Mouse (Mus musculus) small intestine, adult 2 months (tissue): Measurements from ENCODE around the gene Fign. TPM values are rescaled to one million over a fixed set of nuclear protein-coding genes. Genes with fewer than 3 reads are reported as not detected.

Experiments
- H3K27ac ChIP-seq: fragments of 200-500 bp; 2 replicates; pipeline ENCODE4 v1.5.1; 2012; ENCODE audit warnings: low read depth, low read length, control low read depth, inconsistent platforms; ENCODE audit not compliant: insufficient read depth
- H3K27me3 ChIP-seq: fragments of 200-500 bp; 2 replicates; pipeline ENCODE4 v1.6.1; 2012; ENCODE audit warnings: mild to moderate bottlenecking, moderate library complexity, low read length, inconsistent platforms; ENCODE audit not compliant: control insufficient read depth, insufficient read depth
- H3K36me3 ChIP-seq: fragments of 200-500 bp; 2 replicates; pipeline ENCODE4 v1.6.1; 2012; ENCODE audit warnings: mild to moderate bottlenecking, low read length, control low read depth, inconsistent platforms; ENCODE audit not compliant: control insufficient read depth, insufficient read depth
- H3K4me1 ChIP-seq: fragments of 200-500 bp; 2 replicates; pipeline ENCODE4 v1.6.1; 2012; ENCODE audit warnings: low read length, inconsistent platforms, mixed read lengths; ENCODE audit not compliant: control insufficient read depth, insufficient read depth, insufficient read length
- H3K4me3 ChIP-seq: fragments of 200-500 bp; 2 replicates; pipeline ENCODE4 v1.5.1; 2012; ENCODE audit warnings: low read depth, mild to moderate bottlenecking, control low read depth, inconsistent platforms, low read length, moderate library complexity
- CTCF ChIP-seq: fragments of 200-500 bp; IDR thresholded peaks from 2 replicates; pipeline ENCODE4 v1.5.1; 2012; ENCODE audit warnings: low read depth, mild to moderate bottlenecking, control low read depth, inconsistent platforms, low read length, moderate library complexity, mixed read lengths; ENCODE audit not compliant: insufficient replicate concordance, insufficient read length; ENCODE audit errors: extremely low read depth
- POLR2A ChIP-seq: fragments of 200-500 bp; IDR thresholded peaks from 2 replicates; pipeline ENCODE4 v1.6.1; 2012; ENCODE audit warnings: low read depth, mild to moderate bottlenecking, control low read depth, inconsistent platforms, low read length, moderate library complexity
- WGBS: fragments of 180-500 bp; shearing (Covaris S2); methylation state at CpG from one replicate; pipeline ENCODE4 v1.1.7; 2018; 5-methylcytosine and 5-hydroxymethylcytosine counted together
- polyA plus RNA-seq: library from polyadenylated mRNA; depleted of rRNA; stranded (reverse); fragments of >200 nt; gene quantifications from 2 replicates; pipeline ENCODE4 v1.2.3, GENCODE M21; 2012

Gene Fign
- polyA plus RNA-seq, 1 experiment, result 0.22 TPM

DNA sequence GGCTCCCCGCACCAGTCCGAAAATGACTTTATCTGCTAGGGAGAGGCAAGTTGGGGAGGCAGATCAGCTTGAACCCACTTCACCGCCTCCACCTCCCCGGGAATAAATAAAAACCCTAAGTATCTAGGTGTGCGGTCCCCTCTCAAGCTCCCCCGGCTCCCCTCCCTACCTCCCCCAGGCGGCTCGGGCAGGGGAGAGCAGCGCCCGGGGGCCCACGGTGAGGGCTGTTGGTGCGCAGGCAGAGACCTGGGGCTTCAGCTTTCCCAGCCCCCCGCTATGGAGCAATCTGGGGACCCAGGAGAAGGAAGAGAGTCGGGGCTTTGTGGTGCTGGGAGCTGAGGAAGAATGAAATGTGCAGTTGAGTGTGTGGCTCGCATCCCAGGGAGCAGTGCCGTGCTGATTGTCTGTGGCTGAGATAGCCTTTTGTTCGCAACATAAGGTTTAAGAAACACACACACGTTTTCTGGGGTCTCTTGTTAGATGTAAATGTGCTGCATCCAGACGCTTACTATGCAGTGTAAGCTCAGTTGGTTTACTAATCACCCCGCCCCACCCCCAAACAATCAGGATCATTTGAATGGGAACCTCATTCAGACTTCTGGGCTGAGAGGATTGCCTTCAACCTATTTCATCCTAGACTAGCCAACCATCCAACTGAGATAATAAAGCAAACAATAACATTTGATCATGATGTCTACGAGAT, 931 bp upstream of the Fign start:
- peaks cover 11% of the 10 kb centered on the region for H3K27me3 ChIP-seq
- WGBS, result 8% methylated on average over 21 of the region's 21 CpGs
- H3K4me3 ChIP-seq, result peak overlapping the region; percentile 67
- no peak overlapping the region for H3K27ac ChIP-seq
- H3K36me3 ChIP-seq, result no peaks in the 10 kb centered on the region
- H3K4me1 ChIP-seq, result no peaks in the 10 kb centered on the region
- no peak for TF ChIP-seq POLR2A

DNA sequence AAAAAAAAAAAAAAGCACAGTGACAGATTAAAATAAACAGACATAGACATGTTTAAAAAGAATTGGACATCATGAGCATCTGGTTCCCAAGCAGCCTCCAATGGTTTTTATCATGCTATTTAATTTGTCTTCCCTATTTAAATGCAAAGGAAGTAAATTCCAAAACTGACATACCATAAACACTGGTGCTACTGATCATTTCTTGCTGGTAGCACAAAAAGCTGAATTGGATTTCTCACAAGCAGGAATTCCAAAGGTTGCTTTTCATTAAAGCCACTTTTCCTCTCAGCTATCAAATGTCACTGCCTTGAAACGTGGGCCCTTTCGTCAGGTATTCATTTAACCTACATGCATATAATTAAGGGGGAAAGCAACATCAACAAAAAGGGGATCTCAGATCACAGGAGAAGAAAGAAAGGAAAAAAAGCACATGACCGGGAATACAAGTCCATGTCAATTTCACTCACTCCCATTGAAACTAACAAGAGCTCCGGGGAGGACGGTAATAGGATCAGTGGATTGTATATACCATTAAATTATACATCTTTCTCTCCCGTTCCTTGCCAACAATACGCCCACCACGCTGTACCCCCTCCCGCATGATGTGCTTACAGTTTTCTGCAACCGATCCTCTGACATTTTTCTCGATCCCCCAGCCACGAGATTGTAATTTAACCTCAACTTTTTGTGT, 972 bp downstream of the Fign start:
- 5% methylated on average over 12 of the region's 12 CpGs for WGBS
- H3K36me3 ChIP-seq, result no peaks in the 10 kb centered on the region
- H3K4me3 ChIP-seq, result no peak overlapping the region
- no peak overlapping the region for H3K27ac ChIP-seq
- peaks cover 11% of the 10 kb centered on the region for H3K27me3 ChIP-seq
- no peak for TF ChIP-seq POLR2A
- no peak for TF ChIP-seq CTCF
- no peaks in the 10 kb centered on the region for H3K4me1 ChIP-seq

DNA sequence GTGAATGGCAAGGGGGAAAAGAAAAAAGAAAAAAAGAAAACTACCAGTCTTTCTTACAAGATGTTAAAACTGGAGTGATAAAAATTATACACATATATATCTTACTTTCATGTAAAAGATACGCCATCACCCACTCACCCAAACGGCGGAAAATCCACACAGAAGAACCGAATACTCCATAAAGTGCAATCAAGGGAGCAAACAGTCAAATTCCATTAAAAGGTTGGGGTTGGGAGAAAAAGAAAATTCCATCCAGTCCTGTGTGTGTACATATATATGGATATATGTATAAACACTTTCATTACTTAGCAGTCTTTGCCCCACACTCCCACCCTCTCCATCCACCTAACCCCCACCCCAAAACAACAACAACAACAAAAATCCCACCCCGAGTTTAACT, 1.7 kb downstream of the Fign start:
- no peak overlapping the region for H3K27ac ChIP-seq
- H3K4me1 ChIP-seq, result no peaks in the 10 kb centered on the region
- TF ChIP-seq POLR2A (no peak), CTCF (no peak)
- 69% methylated on average over 5 of the region's 5 CpGs for WGBS
- H3K4me3 ChIP-seq, result no peak overlapping the region
- H3K27me3 ChIP-seq, result peaks cover 11% of the 10 kb centered on the region
- H3K36me3 ChIP-seq, result no peaks in the 10 kb centered on the region

DNA sequence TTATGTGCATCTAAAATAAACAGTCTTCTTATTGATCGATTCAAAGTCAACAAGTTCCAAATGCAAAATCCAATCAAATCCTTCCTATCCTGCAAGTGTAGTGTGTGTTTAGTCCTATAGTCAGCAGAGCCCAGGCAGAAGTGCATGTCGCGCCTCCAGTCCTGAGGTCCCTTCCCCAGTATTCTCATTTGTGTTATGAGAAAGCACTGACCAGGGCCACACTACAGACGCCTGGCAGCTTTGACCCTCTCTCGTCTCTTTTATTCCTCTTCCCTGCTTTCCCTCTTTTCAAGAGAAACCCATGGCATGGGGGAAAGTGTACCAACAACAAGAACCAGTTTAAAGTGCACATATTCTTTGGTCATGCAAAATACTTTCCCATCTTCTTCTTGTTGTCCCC, 2.3 kb downstream of the Fign start:
- TF ChIP-seq POLR2A, result no peak
- TF ChIP-seq CTCF, result no peak
- Histone ChIP-seq H3K27ac (no peak overlapping the region), H3K36me3 (no peaks in the 10 kb centered on the region), H3K27me3 (peaks cover 11% of the 10 kb centered on the region), H3K4me1 (no peaks in the 10 kb centered on the region), H3K4me3 (no peak overlapping the region)
- WGBS, result 59% methylated on average over 5 of the region's 5 CpGs

DNA sequence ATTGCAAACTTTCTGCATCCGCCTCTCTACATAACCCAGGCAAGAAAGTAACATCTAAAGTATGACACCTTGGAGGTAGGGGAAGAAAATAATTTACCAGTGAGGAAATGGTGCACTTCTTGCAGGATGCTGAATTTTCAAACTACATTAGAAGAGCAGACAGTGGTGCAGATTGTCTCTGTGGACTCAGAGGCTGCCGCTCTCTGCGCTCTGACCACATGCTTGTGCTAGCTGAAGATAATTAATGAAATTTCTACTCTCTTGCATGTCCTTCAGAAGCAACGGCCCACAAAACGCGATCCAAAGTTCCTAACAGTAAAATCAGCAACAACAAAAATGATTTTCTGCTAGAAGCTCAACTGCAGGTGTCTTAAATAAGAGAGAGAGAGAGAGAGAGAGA, 4.8 kb downstream of the Fign start:
- TF ChIP-seq POLR2A (no peak), CTCF (no peak)
- no peaks in the 10 kb centered on the region for H3K36me3 ChIP-seq
- no peaks in the 10 kb centered on the region for H3K4me1 ChIP-seq
- 76% methylated on average over 6 of the region's 6 CpGs for WGBS
- H3K27ac ChIP-seq, result no peak overlapping the region
- no peak overlapping the region for H3K4me3 ChIP-seq
- H3K27me3 ChIP-seq, result peaks cover 4% of the 10 kb centered on the region; the same call in 1 of the 2 replicates

DNA sequence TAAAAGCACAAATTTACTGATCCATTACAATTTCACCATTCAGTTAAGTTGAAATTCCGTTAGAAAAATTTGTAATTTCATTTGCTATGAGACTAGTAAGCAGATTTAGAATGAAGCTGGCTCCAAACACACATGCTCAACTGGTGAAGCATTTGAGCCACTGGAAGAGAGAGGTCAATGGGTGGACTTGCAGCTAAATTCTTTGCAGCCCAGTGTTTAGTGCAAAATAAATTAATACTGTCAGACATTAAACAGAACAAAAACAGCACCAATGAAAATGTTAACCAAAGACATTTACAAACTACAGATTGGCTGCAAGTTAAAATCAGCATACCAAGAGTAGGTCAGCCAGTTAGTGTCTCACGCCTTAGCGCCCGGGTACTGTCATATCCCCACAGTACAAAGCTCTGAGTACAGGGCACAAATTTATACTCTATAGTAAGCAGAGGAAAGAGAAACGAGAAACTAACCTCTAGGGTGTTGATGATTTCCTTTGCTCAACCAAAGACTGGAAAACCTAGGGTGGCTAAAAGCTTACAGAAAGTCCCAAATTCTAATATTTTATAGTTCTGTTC, 13.9 kb downstream of the Fign start:
- no peaks in the 10 kb centered on the region for H3K4me1 ChIP-seq
- WGBS, result 75% methylated on average over 5 of the region's 5 CpGs
- H3K27ac ChIP-seq, result no peak overlapping the region
- H3K27me3 ChIP-seq, result no peaks in the 10 kb centered on the region
- TF ChIP-seq CTCF (no peak), POLR2A (no peak)
- H3K36me3 ChIP-seq, result no peaks in the 10 kb centered on the region
- no peak overlapping the region for H3K4me3 ChIP-seq

DNA sequence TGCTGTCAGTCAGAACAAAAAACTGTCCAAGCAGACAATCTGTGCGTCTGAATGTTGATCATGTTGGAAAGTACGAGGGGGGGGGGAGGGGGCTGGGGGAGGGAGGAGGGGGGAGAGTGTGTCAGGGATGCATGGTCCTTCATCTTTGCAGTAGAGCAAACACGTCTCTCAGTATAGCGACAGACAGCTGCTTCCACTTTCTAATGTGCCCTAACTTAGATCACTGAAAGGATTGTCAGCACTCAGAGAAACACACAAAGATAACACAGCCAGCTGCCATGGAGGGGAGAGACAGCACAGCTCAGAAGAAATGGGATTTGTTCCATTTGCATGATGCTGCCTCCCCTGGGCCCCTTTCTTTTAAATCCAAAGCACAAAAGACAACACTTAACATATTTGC, 18.1 kb downstream of the Fign start:
- no peak for TF ChIP-seq CTCF
- no peak for TF ChIP-seq POLR2A
- H3K4me1 ChIP-seq, result no peaks in the 10 kb centered on the region
- H3K36me3 ChIP-seq, result no peaks in the 10 kb centered on the region
- WGBS, result 39% methylated on average over 4 of the region's 4 CpGs
- H3K27me3 ChIP-seq, result no peaks in the 10 kb centered on the region
- no peak overlapping the region for H3K4me3 ChIP-seq
- no peak overlapping the region for H3K27ac ChIP-seq
